Mouse (Mus musculus) adrenal gland, postnatal 36 days (tissue): ENCODE results near the gene 2300002M23Rik. TPM values are rescaled to one million over a fixed set of nuclear protein-coding genes. Genes with fewer than 3 reads are reported as not detected.
A peak's percentile ranks its signal among the peaks of the same experiment; 100 is the strongest.

ENCODE experiments used
- DNase-seq, 2 experiments: peaks; one replicate each; pipeline ENCODE4 v3.0.0; 2021; ENCODE audit warnings: mixed read lengths in 1 of 2
- total RNA-seq, 2 experiments: library from RNA; stranded (reverse); gene quantifications; 2 replicates each; pipeline ENCODE4 v1.2.3; 2021

2300002M23Rik gene
- total RNA-seq, 2 experiments from 2014 or later: not detected

DNA sequence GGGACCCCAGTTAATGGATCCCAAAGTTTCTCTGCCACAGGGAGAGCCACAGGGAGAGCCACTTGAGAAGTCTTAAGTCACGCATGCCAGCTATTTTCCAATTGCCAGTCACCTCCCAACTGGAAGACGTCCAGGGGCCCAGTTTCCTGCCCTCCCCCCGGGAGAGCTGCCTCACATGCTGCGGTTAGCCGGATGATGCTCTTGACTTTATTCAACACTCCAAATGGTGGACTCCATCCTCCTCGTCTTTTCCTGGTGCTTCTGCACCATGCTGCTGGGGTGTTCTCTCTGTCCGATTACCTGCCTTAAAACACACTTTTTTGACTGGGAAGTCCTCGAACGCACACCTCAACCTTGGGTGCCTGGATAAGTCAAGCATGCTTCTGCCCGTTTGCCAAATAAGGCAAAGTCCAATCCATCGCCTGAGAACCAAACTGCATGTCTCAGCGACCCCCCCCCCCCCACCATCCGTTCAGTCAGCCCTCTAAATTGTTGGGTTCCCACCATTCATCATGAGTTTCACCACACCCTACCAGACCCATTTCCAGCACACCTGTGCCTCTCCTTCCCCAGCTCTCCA, 11.0 kb upstream of the 2300002M23Rik start:
- no peak for DNase-seq

DNA sequence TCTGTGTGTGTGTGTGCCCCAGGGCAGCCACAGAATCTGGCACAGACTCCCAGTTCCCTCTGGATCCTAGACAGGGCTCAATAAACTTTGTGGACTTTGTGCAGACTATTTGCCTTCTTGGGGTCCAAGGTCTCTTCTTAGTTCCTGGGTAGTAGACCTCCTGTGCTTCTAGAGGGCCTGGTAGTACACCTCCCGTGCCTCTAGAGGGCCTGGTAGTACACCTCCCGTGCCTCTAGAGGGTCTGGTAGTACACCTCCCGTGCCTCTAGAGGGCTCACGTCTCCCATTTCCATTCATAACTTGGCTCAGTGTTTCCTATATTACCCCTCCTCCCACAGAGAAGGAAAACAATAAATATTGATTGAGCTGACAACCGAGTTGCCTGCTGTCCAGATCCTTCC, 10.4 kb upstream of the 2300002M23Rik start:
- peak; percentile 43 to 71 for DNase-seq

DNA sequence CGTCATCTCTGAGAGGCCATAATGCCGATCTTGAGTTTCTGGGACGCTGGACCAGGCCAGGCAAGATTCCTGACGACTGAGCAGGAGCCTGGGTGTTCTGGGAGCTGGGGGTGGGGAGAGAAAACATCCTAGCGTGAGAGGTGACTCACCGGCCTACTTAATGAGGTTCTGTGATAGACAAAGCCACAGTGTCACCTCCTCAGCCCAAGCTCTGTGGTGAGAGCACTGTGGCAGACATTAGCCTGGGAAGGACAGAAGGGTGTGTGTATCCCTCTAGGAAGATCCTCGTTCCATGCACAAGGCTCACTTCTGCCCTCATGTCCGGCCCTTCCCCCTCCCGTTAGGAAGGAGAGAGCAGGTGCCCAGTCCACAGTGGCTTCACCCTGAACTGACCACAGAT, 9.9 kb upstream of the 2300002M23Rik start:
- DNase-seq: peak; percentile 15 to 30

DNA sequence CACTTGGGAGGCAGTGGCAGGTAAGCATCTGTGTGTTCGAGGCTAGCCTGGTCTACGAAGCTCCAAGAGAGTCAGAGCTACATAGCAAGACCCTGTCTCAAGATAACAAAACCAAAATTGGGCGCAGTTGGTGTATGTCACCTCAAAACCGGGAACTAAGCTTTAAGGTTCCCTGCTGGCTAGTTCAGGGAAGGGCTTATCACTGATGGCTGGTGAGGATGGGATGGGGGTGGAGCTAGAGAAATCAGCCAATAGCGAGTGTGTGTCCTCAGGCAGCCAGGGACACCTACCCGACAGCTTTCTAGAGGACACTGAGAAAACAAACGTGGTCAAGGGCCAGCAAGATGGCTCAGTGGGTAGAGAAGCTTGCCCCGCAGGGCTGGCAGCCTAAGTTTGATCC, 9.0 kb upstream of the 2300002M23Rik start:
- DNase-seq: no peak

DNA sequence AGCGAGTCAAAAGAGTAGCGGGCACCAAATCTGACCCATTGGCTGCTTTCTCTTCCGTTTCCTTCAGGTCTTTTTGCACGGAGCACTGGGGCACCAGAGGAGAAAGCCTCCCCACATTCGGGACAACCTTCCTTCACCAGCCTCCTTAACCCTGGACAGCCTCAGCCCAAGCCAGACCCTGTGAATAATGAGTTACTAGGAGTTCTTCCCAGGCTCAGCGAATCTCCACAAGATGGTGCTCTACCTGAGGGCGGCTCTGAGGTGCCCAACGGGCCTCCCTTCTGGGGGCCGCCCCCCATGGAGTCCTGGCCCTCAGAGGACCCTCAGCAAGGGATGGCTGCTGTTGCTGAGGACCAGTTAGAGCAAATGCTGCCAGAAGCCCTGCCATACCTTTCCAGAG, 517 bp downstream of the 2300002M23Rik start:
- DNase-seq: no peak

DNA sequence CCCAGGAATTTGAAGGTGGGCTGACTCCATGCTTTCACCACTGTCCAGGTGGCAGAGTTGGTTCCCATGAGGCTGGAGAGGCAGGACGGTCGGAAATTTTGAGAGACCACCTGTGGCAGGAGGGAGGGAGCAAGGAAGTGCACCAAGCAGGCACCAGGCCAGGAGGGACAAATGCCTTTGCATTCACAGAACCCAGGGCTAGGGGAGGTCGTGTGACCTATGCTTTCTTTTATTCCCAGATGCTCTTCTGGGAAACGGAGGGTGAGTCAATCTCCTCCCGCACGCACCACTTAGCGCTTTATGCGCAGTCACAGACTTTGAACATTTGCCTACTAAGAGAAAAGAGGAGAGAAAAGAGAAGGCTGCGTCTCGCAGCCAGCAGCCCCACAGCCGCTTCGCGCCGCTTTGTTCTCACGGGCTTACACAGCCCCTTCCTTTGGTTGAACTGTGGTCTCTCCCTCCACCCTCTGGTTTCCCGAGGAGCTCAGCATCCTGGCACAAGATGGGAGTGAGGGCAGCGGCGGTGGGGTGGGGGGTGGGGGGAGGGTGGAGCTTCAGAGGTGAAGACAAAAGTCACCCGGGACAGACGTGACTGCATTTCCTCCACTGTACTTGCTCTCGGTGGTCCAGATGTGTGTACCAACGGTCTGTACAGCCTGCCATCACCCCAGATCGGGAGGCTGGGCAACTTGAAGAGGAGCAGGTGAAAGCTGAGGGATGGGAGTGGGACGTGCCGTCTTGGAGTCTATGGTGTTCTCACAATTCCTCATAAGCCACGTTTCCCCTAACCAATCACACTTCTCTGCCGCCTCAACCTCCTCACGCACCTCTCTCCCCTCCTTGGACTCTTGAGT, 2.1 kb downstream of the 2300002M23Rik start:
- DNase-seq: no peak

DNA sequence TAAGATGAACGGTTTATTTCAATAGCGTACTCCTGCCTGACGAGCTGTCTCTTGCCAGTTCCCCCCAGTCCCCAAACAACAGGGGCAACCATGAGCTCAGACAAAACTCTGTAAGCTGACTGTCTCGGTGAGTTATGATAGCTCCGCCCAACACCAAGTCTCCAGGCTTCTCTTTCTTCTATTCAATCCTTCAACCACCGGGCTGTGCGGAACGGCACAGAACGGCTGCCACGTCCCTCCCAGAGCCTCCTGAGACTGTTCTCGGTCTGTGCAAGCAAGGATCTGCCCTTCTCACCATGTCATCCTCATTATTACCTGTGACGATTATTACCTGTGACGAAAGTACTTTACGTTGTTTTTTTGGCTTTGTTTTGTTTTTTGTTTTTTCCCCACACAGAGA, 3.6 kb downstream of the 2300002M23Rik start:
- no peak for DNase-seq

DNA sequence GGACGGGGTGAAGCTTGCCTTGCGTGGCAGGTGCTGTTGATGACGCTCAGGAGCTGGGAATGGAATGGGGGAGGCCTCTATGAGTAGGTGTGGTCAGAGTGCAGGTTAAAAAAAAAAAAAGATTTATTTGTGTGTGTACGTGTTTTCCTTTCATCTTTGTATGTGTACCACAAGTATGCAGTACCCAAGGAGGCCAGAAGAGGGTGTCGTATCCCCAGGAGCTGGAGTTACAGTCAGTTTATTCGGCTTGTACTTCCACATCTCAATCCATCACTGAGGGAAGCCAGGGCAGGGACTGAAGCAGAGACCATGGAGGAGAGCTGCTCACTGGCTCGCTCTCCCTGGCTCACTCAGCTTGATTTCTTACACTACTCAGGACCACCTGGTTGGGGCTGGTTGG, 4.2 kb downstream of the 2300002M23Rik start:
- DNase-seq: no peak

DNA sequence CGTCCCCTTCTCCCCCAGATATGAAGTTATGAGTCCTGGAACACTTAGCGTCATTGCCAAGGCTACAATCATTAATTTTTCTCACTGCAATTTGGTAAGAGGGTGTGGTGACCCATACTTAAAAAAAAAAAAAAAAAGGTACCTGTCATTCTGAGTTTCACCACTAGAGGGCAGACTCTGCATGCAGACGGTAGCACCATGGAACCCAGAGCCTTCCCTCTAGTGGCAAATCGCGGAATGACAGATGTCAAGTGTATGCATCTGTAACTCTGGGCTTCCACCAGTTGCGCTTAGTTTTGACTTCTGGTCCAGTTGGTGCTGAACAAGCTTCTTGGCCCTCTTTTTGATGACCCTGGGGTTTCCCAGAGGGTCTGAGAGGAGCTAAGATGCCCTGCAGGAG, 11.0 kb downstream of the 2300002M23Rik start:
- peak; percentile 72 to 83 for DNase-seq

DNA sequence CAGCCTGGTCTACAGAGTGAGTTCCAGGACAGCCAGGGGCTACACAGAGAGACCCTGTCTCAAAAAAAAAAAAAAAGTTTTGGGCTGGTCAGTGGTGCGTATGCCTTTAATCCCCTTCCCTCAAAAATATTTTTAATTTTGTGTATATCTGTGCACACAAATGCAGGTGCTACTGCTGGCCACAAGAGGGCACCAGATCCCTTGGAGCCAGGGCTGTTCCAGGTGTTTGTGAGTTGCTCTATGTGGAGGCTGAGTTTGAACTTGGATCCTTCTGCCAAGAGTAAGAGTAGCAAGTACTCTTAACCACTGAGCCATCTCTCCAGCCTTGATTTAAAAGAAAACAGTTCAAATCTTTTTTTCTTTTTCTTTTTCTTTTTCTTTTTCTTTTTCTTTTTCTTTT, 15.7 kb downstream of the 2300002M23Rik start:
- peak; percentile 4 to 25 for DNase-seq

DNA sequence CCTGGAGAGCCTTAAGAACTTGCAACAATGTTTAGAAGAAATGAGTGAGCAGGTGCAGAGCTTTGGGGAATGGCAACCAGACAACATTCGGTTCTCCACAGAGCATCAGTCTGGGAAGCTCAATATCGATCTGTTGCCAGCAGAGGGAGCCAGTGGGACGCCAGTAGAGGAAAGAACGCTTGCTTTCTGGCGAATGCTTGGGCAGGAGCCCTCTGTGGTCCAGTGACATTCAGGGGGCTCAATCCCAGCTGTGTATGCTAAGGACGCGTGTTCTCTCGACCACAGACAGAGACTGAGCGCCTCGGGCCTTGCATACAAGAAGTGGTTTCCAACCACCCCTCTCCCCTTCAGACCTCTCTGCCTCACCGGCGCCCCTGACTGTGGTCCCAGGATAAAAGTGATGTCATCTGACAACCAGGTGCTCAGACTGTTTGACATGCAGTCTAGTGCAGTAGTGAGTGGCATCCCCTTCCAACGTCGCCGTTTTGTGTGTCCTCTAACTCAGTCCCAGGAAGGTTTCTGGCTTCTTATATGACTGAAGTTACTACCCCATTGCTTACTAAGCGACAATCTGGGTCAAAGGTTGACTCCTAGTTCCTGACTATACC, 17.2 kb downstream of the 2300002M23Rik start:
- peak; percentile 82 to 87 for DNase-seq

DNA sequence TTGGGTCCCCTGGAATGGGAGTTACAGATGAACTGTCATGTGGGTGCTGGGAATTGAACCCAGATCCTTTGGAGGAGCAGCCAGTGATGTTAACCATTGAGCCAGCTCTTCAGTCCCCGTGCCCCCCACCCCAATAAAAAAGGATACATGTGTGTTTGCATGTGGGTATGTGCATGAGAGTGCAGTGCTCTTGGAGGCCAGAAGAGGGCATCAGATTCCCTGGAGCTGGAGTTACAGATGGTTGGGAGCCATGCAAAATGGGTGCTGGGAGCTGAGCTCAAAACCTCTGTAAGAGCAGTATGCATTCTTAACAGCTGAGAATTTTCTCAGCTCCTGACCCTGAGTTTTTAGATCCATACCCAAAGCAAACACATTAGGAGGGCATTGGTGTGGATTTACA, 20.0 kb downstream of the 2300002M23Rik start:
- DNase-seq: no peak

DNA sequence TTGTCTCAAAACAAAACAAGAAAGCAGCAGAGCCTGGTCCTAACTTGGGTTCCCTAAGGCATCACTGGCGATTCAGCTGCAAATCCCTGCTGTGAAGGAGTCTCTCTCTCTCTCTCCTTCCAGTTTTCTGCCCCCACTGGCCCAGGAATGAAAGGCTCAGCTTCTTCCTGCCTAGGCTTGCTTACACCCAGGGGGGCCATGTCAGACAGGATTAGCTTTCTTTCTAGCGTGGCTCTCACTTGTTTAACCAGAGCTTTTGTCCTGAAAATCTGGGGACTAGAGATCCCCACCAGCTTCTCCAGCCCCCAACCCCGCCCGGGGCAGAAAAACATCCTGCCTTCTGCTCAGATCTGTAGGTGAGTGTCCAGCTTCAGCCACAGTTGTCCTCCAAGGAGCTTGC, 21.1 kb downstream of the 2300002M23Rik start:
- no peak for DNase-seq

DNA sequence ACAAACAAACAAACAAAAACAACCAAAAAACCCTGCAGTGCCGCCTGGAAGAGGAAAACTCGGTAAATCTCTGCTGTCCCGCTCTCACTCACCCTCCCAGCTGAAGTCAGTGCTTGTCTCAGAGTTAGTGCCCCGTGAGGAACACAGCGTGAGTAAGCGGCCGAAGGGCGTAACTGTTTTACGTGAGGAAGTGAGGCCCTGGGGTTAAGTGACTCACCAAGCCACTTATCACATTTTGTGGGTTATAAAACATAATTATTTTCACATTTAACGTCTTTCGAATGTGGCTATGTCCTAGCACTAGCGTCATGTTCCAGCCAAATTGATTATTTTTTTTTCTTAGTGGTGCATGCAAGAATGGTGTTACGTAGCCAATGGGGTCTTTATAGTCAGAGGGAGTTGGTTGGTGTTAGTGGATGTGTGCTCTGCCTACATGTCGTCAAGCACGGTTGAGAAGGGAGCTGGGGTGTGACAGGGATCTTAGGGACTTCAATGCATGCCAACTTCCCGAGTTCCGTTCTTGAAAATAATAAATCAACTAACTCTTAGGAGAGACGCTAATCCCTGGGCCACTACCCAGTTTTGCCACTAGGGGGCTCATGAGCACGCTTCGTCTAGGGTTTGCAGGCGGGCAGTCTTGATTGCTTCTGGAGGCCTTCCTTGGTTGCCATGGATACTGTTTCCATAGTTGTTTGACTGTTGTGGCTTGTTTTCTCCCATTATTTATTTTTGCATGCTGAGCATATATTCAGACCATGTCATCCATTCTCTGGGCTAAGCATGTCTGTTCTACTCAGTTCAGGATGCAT, 23.4 kb downstream of the 2300002M23Rik start:
- peak; percentile 76 to 85 for DNase-seq

DNA sequence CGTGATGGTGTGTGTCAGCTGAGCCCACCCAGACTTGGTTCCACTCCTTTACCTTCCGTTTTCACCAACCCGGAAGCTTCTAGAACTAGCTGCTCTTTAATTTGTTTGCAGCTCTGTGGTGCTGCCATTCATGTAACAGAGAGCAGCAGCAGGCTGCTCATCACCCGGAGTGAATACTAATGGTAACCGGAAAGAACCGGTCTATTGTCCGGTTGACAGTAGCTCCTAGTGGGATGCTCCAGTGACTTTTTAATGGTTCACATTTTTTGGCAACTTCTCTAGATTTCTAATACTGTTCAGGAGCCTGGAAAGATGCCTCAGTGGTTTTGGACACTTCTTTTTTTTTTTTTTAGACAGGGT, 23.9 kb downstream of the 2300002M23Rik start:
- no peak for DNase-seq

DNA sequence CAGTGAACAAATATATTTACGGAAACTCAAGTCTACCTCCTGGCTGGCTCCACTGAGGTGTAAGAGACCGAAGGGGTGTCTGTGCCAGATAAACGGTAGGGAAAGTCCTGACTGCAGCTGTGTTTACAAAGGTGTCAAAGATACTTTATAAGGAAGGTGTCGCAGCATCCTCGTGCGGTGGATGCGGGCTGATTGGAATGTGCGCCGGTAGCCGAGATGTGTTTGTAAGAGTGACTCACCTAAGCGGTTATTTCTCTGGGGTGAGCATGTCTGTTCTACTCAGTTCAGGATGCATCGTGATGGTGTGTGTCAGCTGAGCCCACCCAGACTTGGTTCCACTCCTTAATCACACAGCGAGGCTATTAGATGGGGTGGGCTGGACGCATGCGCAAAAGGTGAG, 24.5 kb downstream of the 2300002M23Rik start:
- DNase-seq: no peak

DNA sequence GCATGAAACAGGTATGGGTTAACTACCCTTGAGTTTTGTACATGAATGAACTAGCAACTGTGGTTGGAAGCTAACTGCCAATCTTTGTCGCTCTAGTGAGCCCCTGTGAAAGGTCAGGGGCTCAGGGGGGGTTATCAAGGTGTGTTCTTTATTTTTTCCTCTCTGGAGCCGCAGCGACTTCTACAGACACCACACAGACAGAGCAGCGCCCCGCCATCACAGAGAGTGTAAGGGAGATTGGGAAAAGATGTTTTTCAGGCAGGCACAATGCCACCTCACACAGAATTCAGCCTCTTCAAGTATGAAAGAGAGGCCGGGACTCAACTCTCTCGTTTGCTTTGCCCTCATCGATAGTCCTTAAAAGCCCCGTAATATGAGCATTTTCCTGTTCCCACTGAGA, 24.9 kb downstream of the 2300002M23Rik start:
- no peak for DNase-seq

DNA sequence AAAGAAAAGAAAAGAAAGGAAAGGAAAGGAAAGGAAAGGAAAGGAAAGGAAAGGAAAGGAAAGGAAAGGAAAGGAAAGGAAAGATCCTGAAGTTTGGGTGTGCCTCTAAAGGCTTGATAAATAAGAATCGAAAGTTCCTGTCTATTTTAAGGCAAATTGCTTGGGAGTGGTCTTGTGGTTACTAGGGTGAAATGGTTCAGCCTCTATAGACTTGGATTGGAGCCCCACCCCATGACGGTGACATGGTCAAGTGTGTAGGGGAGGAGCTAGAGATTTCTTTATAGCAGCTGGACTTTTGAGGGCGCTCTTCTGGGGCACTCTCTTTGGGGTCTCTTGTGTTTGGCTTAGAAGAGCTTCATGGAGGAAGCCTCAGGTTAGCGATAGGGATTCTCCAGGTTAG, 26.5 kb downstream of the 2300002M23Rik start:
- no peak for DNase-seq

DNA sequence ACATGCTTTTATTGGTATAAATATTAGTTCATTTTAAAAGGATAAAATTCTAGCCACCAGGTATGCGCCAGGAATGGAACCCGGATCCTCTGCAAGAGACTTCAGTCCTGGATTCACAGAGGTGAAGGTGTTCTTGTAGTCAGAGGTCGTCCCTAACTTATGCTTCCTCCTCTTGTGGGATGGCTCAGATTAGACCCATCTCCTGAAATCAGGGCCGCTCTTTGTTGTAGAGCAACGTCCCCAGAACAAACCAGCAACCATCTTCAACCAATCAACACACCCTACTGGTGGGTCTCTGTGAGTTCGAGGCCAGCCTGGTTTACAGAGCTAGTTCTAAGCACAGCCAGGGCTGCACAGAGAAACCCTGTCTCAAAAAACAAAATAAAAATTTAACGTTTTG, 27.2 kb downstream of the 2300002M23Rik start:
- no peak for DNase-seq

DNA sequence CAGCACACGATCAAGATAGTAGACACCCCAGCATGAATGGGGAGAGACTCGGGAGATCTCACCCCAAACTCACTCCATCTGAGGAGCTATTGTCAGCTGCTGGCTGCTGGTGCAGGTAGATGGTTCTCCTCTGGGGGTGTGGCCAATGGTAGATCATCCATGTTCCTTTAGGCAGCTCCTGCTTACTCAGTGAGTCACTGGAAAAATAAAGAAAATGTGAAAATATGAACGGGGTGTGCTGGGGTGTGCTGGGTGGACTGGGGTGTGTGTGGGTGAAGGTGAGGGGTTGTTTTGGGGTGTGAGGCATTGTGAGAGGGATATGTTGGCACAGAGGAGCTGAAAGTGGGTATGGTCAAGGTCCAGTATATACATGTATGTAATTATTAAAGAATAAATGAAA, 30.1 kb downstream of the 2300002M23Rik start:
- DNase-seq: no peak

DNA sequence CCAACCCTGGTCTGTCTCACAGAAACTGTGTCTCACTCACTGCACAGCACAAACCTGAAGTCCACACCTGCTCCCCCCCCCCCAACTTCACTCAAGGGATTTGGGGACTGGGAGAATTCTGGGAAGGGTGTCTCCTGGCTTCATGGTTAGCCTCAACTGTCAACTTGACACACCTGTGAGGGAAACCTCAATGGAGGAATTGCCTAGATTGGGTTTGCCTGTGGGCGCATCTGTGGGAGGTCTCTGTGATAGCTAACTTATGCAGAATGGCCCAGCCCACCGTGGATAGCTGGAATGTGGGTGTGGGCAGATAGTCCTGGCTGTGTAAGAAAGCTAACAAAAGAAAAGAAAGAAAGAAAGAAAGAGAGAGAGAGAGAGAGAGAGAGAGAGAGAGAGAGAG, 34.0 kb downstream of the 2300002M23Rik start, which contains the start of gene Sfta2:
Sfta2 (plus strand) TSS at position 301 of the 400 bp plus-strand sequence.
- DNase-seq: no peak

DNA sequence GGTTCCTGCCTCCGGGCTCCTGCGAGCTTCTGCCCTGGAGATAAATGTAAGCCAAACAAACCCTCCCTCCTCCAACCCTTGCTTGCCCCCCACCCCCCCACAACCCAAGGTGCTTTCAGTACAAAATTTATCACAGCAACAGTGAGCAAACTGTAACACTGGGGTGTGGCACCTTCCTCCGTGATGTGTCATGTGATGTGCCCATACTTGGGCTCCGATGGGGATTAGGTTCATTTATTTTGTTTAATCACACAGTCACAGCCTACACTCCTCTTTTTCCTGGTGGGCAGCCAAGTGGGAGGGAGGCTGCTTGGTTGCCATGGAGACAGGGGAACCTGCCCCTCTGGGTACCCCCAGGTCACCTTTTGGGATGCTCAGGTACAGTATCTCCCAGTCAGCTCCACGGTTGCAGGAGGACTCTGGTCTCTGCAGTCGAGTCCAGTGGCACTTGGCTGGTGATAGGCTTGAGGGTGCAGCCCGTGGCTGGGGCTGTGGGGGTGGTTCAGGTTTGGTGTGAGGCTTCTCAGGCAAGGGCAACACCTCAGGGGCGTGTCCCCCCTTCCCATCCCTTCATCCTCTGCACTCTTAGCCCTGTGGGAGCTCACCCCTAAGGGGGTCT, 34.6 kb downstream of the 2300002M23Rik start:
- no peak for DNase-seq
